Mouse (Mus musculus): ENCODE results near the gene Suz12. TPM values are rescaled to one million over a fixed set of nuclear protein-coding genes. Genes with fewer than 3 reads are reported as not detected.
"Not testable (repeated sequence)": the region's sequence is repeated elsewhere in the genome, so short reads cannot be mapped to it uniquely, and the experiment has no call there.

The Suz12 gene
- polyA plus RNA-seq, 1 experiment from 2014 or later = 23.7 TPM

DNA sequence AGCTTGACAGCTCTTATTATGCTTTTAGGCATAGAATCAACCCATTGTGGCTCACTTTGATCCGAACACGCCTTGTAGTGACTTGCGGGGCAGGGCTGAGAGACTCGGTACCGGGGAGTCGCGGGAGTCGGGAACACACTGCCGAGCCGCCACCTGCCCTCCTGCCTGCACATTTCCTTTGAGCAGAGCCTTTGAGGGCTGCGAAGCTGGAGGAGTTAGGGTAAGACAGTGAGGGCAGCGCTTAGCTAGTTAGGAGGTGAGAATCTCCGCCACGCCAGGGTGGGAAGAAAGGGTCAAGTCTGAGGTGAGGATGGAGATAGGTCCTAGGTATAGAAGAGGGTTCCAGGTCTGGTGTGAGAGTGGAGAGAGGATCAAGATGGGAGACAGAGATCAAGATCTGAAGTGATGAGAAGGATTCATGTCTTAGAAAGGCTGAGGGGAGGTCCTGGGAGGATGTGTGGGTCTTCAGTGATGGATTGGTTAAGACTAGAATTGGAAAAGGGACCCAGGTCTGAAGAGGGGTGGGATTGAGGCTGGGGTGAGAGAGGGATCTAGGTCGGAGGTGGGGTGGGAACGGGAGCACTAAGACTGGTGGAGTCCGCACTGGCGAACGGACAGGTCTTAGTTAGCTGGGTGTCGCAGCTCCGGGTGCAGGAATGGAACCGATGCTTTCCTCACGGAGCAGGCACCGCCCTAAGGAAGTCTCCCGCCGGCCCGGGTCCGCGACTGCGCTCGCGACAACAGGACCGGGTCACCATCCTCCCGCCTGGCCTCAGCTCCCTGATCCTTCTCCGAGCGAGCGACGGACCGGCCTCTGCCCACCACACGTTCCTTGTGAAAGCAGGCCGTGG, 19.1 kb upstream of the Suz12 start:
- H3K4me2 ChIP-seq (replicated peaks) = peak overlapping the region; percentile 82
- peak; percentile 41; the same call in 1 of the 2 replicates for ATAC-seq (ENCODE audit: low FRiP score, low read depth)
- peaks cover 15% of the 10 kb centered on the region for H3K4me1 ChIP-seq
- no peak overlapping the region for H3K27ac ChIP-seq
- peak overlapping the region; percentile 48 for H3K4me3 ChIP-seq
- under 1% methylated on average over 41 of the region's 41 CpGs for WGBS
- H3K9ac ChIP-seq = peak overlapping the region; percentile 59
- peaks cover 21% of the 10 kb centered on the region for H3K27me3 ChIP-seq (replicated peaks)
- H3K9me3 ChIP-seq = no peaks in the 10 kb centered on the region
- no peaks in the 10 kb centered on the region for H3K36me3 ChIP-seq

DNA sequence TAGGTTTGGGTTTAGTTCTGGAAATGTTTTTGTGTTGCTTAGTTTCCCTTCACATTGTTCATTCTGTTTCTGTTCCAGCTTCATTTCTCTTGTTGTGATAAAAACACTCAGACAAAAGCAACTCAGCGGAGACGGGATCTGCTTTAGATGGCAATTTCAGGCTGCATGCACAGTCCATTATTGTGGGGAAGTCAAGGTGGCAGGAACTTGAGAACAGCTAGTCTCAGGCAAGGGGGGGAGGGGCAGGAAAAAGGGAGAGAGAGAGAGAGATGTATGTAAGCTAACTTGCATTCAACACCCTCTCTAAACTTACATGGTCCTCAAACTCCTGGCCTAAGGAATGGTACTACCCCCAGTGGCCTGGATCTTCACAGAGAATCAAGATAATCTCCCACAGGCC, 17.5 kb upstream of the Suz12 start:
- peaks cover 21% of the 10 kb centered on the region for H3K27me3 ChIP-seq (replicated peaks)
- H3K9me3 ChIP-seq = no peaks in the 10 kb centered on the region
- H3K4me1 ChIP-seq = peaks cover 15% of the 10 kb centered on the region
- 50% methylated on average over 2 of the region's 2 CpGs for WGBS
- ATAC-seq (ENCODE audit: low FRiP score, low read depth) = no peak
- H3K4me2 ChIP-seq (replicated peaks) = no peak overlapping the region
- no peak overlapping the region for H3K4me3 ChIP-seq
- no peak overlapping the region for H3K27ac ChIP-seq
- H3K36me3 ChIP-seq = no peaks in the 10 kb centered on the region
- H3K9ac ChIP-seq = no peak overlapping the region

DNA sequence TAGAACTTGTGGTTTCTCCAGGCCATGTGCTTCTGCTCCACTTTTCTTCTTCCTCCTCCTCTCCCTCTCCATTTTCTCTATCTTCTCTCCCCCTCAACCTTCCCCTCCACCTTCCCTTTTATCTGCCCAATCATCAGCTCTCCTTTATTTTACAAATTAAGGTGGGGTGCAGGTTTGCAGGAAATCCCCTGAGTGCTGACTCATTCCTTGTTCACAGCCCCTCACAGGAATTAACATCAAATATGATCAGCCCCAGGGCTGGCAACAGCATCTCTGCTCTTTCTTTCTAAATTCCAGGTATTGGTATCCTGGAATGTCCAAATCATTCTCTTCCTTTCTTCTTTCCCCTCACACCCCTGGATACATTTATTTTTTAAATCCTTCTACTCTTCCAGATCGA, 16.7 kb upstream of the Suz12 start:
- peaks cover 15% of the 10 kb centered on the region for H3K4me1 ChIP-seq
- no peak overlapping the region for H3K4me2 ChIP-seq (replicated peaks)
- no peak overlapping the region for H3K4me3 ChIP-seq
- H3K27me3 ChIP-seq (replicated peaks) = peaks cover 21% of the 10 kb centered on the region
- H3K9ac ChIP-seq = no peak overlapping the region
- no peaks in the 10 kb centered on the region for H3K36me3 ChIP-seq
- WGBS = 93% methylated on average over 1 of the region's 1 CpGs
- H3K9me3 ChIP-seq = no peaks in the 10 kb centered on the region
- no peak for ATAC-seq (ENCODE audit: low FRiP score, low read depth)
- no peak overlapping the region for H3K27ac ChIP-seq

DNA sequence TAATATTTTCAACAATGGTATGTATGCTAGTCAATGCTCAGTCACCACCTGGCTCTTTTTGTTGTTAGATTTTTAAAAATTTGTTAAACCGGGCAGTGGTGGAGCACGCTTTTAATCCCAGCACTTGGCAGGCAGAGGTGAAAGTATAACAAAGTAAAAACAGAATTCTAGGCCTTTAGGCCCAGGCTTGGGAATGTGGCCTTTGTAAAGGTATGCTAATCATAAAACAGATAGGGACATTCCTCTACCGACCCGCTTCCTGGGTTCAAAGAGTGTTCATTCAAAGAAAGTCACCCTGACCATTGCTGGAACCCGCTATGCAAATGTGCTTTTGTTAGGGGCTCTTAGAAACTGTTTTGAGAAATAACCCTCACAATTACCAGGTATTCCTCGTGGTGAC, 16.3 kb upstream of the Suz12 start:
- Histone ChIP-seq H3K27me3 (replicated peaks) (peaks cover 21% of the 10 kb centered on the region), H3K4me1 (peaks cover 15% of the 10 kb centered on the region)
- H3K27ac ChIP-seq; H3K9ac ChIP-seq; H3K9me3 ChIP-seq; H3K4me2 ChIP-seq (replicated peaks); H3K36me3 ChIP-seq; H3K4me3 ChIP-seq; ATAC-seq (ENCODE audit: low FRiP score, low read depth): not testable (repeated sequence)
- WGBS = 76% methylated on average over 6 of the region's 6 CpGs

DNA sequence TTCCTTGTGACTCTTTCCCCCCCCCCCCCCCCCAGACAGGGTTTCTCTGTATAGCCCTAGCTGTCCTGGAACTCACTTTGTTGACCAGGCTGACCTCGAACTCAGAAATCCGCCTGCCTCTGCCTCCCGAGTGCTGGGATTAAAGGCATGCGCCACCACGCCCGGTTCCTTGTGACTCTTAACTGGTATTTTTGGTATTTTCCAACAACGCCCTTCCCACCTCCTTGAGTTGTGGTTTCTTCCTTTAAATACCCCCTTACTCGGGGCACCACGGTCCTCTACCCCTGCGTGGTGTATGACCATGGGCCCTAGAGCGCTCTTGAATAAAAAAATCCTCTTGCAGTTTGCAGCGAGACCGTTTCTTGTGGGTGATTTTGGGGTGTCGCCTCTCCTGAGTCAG, 15.8 kb upstream of the Suz12 start:
- 97% methylated on average over 14 of the region's 14 CpGs for WGBS
- peaks cover 21% of the 10 kb centered on the region for H3K27me3 ChIP-seq (replicated peaks)
- not testable (repeated sequence) for H3K4me2 ChIP-seq (replicated peaks); H3K36me3 ChIP-seq; ATAC-seq (ENCODE audit: low FRiP score, low read depth); H3K4me3 ChIP-seq; H3K9me3 ChIP-seq; H3K9ac ChIP-seq; H3K27ac ChIP-seq
- H3K4me1 ChIP-seq = peaks cover 15% of the 10 kb centered on the region

DNA sequence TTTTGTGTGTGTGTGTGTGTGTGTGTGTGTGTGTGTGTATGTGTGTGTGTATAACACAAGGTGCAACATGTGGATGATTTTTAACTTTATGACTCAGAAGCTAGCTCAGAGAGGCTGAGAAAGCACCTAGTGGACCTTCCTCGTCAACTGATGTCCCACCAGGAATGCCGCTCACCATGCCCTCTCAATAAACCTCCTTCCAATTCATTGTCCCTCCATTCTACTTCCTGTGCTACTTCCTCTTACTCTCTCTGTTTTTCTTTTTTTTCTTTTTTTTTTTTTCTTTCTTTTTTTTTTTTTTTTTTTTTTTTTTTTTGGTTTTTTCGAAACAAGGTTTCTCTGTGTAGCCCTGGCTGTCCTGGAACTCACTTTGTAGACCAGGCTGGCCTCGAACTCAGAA, 15.2 kb upstream of the Suz12 start:
- H3K4me3 ChIP-seq; ATAC-seq (ENCODE audit: low FRiP score, low read depth); H3K4me2 ChIP-seq (replicated peaks); H3K9ac ChIP-seq; H3K36me3 ChIP-seq; H3K27ac ChIP-seq; H3K9me3 ChIP-seq: not testable (repeated sequence)
- WGBS = 86% methylated on average over 4 of the region's 4 CpGs
- Histone ChIP-seq H3K4me1 (peaks cover 15% of the 10 kb centered on the region), H3K27me3 (replicated peaks) (peaks cover 20% of the 10 kb centered on the region)

DNA sequence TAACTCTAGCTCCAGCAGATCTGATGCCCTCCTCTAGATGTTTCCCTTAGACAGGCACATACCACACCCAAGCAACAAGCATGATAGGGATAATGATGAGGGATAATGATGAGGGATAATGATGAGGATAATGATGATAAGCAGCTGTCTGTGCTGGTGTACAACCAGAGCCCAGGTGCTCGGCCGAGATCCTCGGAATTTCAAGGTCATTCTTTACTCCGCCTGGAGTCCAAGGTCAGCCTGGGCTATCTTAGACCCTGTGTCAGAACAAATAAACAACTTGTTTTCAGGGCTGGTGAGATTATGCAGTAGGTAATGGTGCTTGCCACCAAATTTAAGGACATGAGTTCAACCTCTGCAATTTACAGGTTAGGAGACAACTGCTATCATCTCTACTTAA, 6.0 kb upstream of the Suz12 start:
- Histone ChIP-seq H3K27me3 (replicated peaks) (no peaks in the 10 kb centered on the region), H3K9ac (no peak overlapping the region), H3K27ac (no peak overlapping the region), H3K4me2 (replicated peaks) (no peak overlapping the region), H3K36me3 (no peaks in the 10 kb centered on the region), H3K4me1 (no peaks in the 10 kb centered on the region), H3K9me3 (no peaks in the 10 kb centered on the region), H3K4me3 (no peak overlapping the region)
- no peak for ATAC-seq (ENCODE audit: low FRiP score, low read depth)
- WGBS = 97% methylated on average over 4 of the region's 4 CpGs

DNA sequence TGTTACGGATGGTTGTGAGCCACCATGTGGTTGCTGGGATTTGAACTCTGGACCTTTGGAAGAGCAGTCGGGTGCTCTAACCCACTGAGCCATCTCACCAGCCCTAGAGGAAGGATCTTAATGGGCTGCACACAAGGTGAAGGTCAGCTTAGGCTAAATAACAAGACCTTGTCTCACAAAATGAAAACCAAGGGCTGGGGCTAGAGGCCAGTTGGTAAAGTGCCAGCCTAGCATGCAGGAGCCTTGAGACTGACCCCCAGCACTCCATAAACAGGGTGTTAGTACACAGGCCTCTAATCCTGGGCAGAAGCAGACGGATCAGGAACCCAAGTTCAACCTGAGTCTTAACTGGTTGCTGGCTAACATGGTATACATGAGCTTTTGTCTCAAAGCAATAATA, 5.0 kb upstream of the Suz12 start:
- Histone ChIP-seq H3K4me3 (no peak overlapping the region), H3K27ac (no peak overlapping the region), H3K4me2 (replicated peaks) (no peak overlapping the region), H3K9ac (no peak overlapping the region), H3K36me3 (no peaks in the 10 kb centered on the region), H3K9me3 (no peaks in the 10 kb centered on the region), H3K4me1 (no peaks in the 10 kb centered on the region), H3K27me3 (replicated peaks) (no peaks in the 10 kb centered on the region)
- 91% methylated on average over 3 of the region's 3 CpGs for WGBS
- no peak for ATAC-seq (ENCODE audit: low FRiP score, low read depth)

DNA sequence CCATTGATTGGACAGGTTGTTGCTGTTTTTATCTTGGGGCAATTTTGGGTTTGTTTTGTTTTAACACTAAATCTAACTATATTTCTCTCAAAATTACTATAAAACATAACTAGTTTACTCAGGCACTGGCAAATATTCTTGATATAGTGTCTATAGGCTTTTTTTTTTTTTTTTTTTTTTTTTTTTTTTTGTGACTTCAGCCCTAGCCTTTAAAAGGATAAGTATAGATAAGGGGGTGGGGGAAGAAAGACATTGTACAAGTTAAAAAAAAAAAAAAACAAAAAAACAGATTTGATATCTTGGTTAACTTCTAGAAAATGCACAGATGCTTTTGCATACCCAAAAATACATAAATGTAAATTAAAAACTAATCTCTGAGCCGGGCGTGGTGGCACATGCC, 2.8 kb upstream of the Suz12 start:
- H3K4me1 ChIP-seq = peaks cover under 1% of the 10 kb centered on the region; the same call in 1 of the 2 replicates
- H3K4me3 ChIP-seq = no peak overlapping the region
- WGBS = 93% methylated on average over 2 of the region's 2 CpGs
- H3K4me2 ChIP-seq (replicated peaks) = no peak overlapping the region
- ATAC-seq (ENCODE audit: low FRiP score, low read depth) = no peak
- H3K27ac ChIP-seq = no peak overlapping the region
- no peaks in the 10 kb centered on the region for H3K36me3 ChIP-seq
- H3K9ac ChIP-seq = no peak overlapping the region
- H3K27me3 ChIP-seq (replicated peaks) = no peaks in the 10 kb centered on the region
- no peaks in the 10 kb centered on the region for H3K9me3 ChIP-seq

DNA sequence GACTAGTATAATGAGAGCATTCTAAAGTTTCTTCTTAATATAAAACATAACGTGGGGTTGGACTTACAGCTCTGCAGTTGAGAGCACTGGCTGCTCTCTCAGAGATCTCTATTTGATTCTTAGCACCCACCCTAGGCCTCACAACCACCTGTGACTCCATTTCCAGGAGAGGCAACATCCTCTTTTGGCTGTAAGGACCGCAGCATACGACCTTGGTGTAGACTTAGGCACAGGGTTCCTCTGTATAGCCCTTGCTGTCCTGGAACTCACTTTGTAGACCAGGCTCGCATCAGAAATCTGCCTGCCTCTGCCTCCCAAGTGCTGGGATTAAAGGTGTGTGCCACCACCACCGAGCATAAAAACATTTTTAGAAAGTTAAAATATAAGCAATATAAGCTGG, 1.3 kb upstream of the Suz12 start:
- H3K9me3 ChIP-seq = no peaks in the 10 kb centered on the region
- H3K9ac ChIP-seq = no peak overlapping the region
- H3K27me3 ChIP-seq (replicated peaks) = no peaks in the 10 kb centered on the region
- no peak overlapping the region for H3K4me3 ChIP-seq
- peaks cover 6% of the 10 kb centered on the region; the same call in 1 of the 2 replicates for H3K36me3 ChIP-seq
- H3K4me1 ChIP-seq = peaks cover 4% of the 10 kb centered on the region; the same call in 1 of the 2 replicates
- no peak overlapping the region for H3K4me2 ChIP-seq (replicated peaks)
- H3K27ac ChIP-seq = no peak overlapping the region
- 93% methylated on average over 5 of the region's 5 CpGs for WGBS
- ATAC-seq (ENCODE audit: low FRiP score, low read depth) = no peak

DNA sequence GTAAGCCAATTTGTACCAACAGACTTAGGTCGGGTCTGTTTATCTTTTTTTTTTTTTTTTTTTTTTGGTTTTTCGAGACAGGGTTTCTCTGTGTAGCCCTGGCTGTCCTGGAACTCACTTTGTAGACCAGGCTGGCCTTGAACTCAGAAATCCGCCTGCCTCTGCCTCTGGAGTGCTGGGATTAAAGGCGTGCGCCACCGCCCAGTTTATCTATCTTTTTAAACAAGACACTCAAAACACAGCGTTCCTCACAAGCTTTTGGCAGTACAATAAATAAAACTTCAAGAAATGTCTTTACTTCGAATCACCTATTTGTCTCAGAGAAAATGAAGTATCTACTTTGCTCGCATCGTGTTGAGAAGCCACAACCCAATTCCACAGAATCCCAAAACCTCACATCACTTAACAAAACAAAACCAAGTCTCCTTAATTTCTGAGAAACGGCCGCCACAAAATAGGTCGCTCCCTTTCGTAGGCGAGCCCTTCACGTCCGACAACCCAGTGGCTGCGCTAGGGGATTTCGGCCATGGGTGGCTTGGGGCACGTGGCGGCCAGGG, 793 bp upstream of the Suz12 start:
- Histone ChIP-seq H3K27me3 (replicated peaks) (no peaks in the 10 kb centered on the region), H3K9me3 (no peaks in the 10 kb centered on the region), H3K9ac (peak overlapping the region; percentile 65), H3K36me3 (peaks cover 11% of the 10 kb centered on the region; the same call in 1 of the 2 replicates), H3K4me2 (replicated peaks) (peak overlapping the region; percentile 73), H3K4me1 (peaks cover 4% of the 10 kb centered on the region; the same call in 1 of the 2 replicates), H3K27ac (peak overlapping the region; percentile 50; the same call in 1 of the 2 replicates), H3K4me3 (peak overlapping the region; percentile 97)
- no peak for ATAC-seq (ENCODE audit: low FRiP score, low read depth)
- 30% methylated on average over 20 of the region's 21 CpGs for WGBS

DNA sequence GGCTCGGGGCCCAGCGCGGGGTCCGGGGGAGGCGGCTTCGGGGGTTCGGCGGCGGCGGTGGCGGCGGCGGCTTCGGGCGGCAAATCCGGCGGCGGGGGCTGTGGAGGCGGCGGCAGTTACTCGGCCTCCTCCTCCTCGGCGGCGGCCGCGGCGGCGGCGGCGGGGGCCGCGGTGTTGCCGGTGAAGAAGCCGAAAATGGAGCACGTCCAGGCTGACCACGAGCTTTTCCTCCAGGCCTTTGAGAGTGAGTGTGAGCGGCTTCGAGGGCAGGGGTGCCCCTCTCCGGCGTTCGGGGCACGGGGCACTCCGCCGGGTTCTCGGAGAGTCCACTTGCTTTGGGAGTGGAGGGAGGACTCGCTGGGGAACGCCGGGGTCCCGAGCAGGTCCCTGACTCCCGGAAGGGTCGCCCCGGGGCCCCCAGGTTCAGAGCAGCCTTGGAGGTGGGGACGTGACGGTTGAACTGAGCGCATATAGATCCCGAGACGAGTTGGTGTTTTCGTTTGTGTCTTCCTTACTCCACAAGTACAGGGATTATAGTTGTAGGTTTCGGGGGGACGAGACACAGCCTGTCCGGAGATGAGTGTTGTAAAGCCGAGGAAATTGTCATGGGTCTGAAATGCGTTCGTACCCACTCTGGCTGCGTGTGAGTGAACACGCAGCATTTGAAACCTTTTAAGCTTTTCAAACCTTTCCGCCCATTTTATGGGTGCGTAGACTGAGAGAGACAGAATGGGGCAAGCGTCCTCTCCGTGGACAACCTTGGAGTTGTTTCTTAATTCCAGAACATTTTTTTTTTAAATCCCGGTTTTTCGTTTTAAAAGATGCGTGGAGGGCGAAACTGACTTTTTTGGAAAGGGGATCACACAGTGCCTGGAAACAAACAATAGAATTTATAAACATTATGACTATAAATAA, 707 bp downstream of the Suz12 start:
- no peaks in the 10 kb centered on the region for H3K9me3 ChIP-seq
- H3K4me3 ChIP-seq = peak overlapping the region; percentile 97
- H3K27ac ChIP-seq = peak overlapping the region; percentile 98
- peak overlapping the region; percentile 90 for H3K9ac ChIP-seq
- under 1% methylated on average over 69 of the region's 74 CpGs for WGBS
- H3K4me1 ChIP-seq = peaks cover 4% of the 10 kb centered on the region; the same call in 1 of the 2 replicates
- H3K27me3 ChIP-seq (replicated peaks) = no peaks in the 10 kb centered on the region
- ATAC-seq (ENCODE audit: low FRiP score, low read depth) = peak; percentile 76
- peak overlapping the region; percentile 73 for H3K4me2 ChIP-seq (replicated peaks)
- peaks cover 11% of the 10 kb centered on the region; the same call in 1 of the 2 replicates for H3K36me3 ChIP-seq
